Mouse (Mus musculus) lung, postnatal 4 days (tissue): ENCODE measurements around the gene Kif6.

Experiments used
- DNase-seq, 2 experiments: peaks; one replicate each; pipeline ENCODE4 v3.0.0; 2021

Gene Kif6

GRCm38 (mm10) chr17:49668296-49668695, 53.4 kb downstream of the Kif6 start:
- no peak for DNase-seq

GRCm38 (mm10) chr17:49671921-49672339, 57.0 kb downstream of the Kif6 start:
- no peak for DNase-seq

- DNase-seq, result no peak
These were observed 57.5 kb downstream of the Kif6 start for GRCm38 (mm10) chr17:49672421-49672820.

GRCm38 (mm10) chr17:49675629-49676028, 60.7 kb downstream of the Kif6 start:
- DNase-seq, result no peak

DNA sequence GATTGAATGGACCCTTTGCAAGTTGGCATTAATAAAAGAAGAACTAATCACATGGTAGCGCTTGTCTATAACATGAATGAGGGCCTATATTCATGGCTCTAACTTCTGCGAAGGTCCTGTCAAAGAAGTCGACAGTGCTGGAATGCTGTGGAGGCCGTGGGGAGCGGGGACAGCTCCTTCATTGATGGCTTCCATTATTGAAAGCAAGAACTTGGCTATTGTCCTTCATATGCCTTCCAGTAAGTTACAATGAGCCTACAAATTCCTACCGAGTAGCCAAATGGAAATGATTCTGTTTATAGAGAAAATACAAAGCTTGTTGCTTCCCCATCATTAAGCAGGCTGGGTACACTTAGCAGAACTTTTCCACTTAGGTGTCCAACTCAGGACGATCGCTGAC, 66.5 kb downstream of the Kif6 start:
- no peak for DNase-seq

- DNase-seq, result no peak
These were observed 69.2 kb downstream of the Kif6 start for GRCm38 (mm10) chr17:49684146-49684545.

DNA sequence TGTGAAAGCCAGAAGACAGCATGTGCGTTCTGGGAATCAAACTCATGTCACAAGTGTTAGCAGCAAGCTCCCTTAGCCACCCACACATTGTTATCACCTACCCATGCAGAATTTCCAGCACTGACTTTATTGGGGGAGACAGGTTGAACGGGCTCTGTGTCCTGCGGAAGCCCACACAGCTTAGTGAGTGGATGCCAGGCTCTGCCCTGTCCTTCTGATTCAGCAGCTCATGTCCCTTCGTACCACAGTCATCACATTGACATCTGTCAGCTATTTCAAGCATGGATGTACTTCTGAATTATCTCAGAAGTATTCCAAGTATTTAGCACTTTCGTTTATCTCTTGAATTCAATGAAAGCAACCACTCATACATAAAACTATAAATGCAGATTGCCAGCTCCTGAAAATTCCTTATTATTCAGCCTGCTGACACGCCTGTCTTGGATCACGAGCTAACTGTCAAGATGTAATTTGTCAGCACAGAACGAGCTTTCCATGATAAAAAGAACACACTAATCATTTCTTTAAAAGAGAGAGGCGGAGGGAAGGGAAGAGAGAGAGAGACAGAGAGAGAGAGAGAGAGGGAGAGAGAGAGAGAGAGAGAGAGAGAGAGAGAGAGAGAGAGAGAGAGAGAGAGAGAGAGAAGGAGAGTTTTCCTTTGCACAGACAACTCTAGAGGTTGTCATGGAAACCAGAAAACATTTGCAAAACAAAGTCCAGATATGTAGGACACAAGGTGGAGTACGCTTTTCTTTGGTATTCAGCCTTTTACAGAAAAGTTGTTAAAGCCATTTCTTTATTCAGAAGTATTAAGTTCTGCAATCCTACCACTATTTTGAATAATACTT, 75.9 kb downstream of the Kif6 start:
- no peak for DNase-seq

DNA sequence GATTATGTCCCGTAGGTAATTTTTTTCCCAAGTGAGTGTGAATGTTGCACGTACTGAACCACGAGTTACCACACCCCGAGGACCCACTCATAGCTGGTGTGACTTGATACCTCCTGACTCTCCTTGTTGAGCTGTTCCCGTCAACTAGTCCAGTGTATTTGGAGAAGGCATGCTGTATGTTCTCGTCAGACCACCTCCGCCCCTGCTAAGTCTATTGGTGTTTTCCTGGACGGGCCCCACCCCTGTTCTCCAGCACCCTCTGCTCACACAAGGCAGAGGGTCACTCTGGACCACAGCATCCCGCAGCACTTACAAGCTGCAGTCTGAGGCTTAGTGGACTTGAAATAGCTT, 76.5 kb downstream of the Kif6 start:
- DNase-seq, result peak in 1 of 2 experiments; percentile 39

GRCm38 (mm10) chr17:49693206-49693605, 78.3 kb downstream of the Kif6 start:
- no peak for DNase-seq

DNA sequence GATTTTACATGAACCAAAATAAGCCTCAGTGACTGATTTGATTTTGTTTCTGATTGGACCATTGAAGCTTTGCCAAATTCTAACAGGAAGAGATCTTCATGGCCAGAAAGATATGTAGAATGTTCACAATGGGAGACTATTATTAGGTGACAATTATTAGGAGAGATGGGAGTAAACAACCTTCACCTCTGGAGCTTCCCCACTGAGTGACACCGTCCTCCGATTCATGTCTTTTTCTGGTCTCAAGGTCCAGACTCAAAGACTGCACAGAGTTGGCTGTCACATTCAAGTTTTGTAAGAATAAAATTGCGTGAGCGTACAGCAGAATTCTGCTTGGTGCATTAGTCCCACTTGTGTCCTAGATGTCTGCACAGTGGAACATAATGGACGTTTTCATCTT, 82.3 kb downstream of the Kif6 start:
- DNase-seq, result no peak

DNA sequence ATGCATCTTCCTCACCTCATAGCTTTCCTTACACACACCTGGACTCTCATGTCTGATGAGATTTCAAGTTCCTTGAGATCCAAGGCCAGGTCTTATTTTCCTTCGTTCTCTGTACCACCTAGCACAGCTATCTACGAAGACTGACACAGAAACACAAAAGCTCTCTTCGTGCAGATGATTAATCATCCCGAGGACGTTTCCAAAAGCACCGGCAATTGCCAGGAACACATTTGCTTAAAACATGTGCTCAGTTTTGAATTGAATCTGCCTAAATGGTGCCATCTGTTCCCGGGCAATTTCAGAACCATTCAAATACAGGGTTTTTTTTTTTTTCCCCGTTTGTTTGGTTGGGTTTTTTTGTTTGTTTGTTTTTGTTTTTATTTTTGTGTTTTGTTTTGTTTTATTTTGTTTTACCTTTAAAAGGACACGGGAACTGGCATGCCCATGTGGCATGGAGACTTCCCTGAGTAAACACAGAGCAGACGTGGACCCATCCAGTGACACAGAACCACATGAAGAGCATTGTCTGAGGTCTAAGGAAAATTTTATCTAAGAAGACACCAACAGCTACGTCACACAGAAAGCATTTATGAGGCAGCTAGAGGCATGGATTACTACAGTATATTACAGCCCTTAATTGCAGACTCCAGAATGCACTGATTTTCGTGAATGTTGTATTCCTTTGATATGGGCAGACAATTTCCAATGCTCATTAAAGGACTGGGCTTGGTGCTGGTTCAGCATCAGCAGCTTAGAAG, 88.7 kb downstream of the Kif6 start:
- DNase-seq, result no peak

DNA sequence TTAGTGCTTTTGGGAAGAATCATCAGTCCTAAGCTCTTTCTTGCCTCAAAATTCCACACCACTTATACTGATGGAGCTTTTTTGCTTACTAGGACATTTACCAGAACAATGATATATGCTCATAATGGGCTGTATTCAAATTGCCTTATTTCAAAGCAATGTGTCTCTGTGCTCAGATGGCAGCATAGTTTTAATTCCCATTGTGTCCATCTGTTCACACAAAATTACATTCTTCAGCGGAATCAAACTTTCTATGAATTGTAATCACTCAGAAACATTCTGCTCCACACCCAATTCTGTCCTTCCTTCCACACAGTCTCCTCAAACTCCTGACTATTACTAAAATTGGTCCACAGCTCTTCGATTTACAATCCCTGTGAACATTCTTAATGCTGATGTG, 94.3 kb downstream of the Kif6 start:
- DNase-seq, result no peak

- DNase-seq, result no peak
These were observed 95.2 kb downstream of the Kif6 start for GRCm38 (mm10) chr17:49710101-49710630.

DNA sequence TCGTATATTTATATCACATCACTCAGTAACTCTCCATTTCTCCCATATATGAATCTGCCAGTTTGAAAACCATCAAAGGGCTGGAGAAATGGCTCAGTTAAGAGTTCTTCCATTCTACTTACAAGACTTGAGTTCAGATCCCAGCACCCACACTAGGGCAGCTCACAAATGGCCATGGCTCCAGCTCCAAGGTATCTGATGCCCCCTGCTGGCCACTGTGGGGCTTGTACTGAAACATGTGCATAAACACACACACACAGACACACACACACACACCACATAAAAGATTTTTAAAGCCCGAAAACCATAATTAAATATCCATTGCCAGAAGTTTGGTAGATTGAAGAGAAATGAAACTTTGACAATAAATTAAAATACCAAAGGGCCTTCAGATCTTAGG, 111.3 kb downstream of the Kif6 start:
- DNase-seq, result no peak

GRCm38 (mm10) chr17:49726976-49727375, 112.0 kb downstream of the Kif6 start:
- DNase-seq, result no peak

- DNase-seq, result peak; percentile 7 to 57
These were observed 112.6 kb downstream of the Kif6 start for GRCm38 (mm10) chr17:49727428-49728045.

GRCm38 (mm10) chr17:49729856-49730255, 114.9 kb downstream of the Kif6 start:
- DNase-seq, result no peak

GRCm38 (mm10) chr17:49732706-49733105, 117.8 kb downstream of the Kif6 start:
- peak in 1 of 2 experiments; percentile 33 for DNase-seq

- no peak for DNase-seq
These were observed 119.1 kb downstream of the Kif6 start for GRCm38 (mm10) chr17:49734079-49734478.

GRCm38 (mm10) chr17:49734776-49735175, 119.8 kb downstream of the Kif6 start:
- no peak for DNase-seq

- no peak for DNase-seq
These were observed 121.4 kb downstream of the Kif6 start for GRCm38 (mm10) chr17:49736364-49736763.

- no peak for DNase-seq
These were observed 122.4 kb downstream of the Kif6 start for GRCm38 (mm10) chr17:49737217-49737774.

GRCm38 (mm10) chr17:49738351-49738750, 123.4 kb downstream of the Kif6 start:
- DNase-seq, result peak; percentile 11 to 58
